Mouse (Mus musculus): ENCODE measurements at regions not wholly inside any gene's neighbourhood (a gene's known extent, or its start where the extent isn't known, plus 50 kb on each side); places are given as distances from the start of the nearest gene placed in this dataset.

- no peak overlapping the region for H3K4me2 ChIP-seq
- peaks cover 12% of the 10 kb centered on the region for H3K36me3 ChIP-seq (ENCODE audit: control insufficient read depth, insufficient read depth, low read length)
- H3K27me3 ChIP-seq (ENCODE audit: control insufficient read depth, insufficient read depth, low read length) = no peaks in the 10 kb centered on the region
- H3K4me3 ChIP-seq (ENCODE audit: low read depth, low read length) = no peak overlapping the region
- ATAC-seq (replicated peaks; ENCODE audit: insufficient number of reproducible peaks, low FRiP score, low TSS enrichment) = no peak
- peaks cover 3% of the 10 kb centered on the region; the same call in 1 of the 2 replicates for H3K4me1 ChIP-seq (ENCODE audit: control insufficient read depth, insufficient read depth, low read length)
- H3K27ac ChIP-seq (ENCODE audit: low read depth, low read length) = no peak overlapping the region
- H3K9me3 ChIP-seq (replicated peaks; ENCODE audit: control insufficient read depth, low read length) = 0 out of 2 replicates have a peak, but pooled peaks cover 5% of the 10 kb centered on the region
- WGBS (ENCODE audit: insufficient replicate concordance) = 93% methylated on average over 10 of the region's 10 CpGs
- no peak overlapping the region for H3K9ac ChIP-seq (ENCODE audit: low read depth, low read length)
Measured at GRCm38 (mm10) chr17:47230715-47231114, 138.0 kb upstream of the Mrps10 start.

GRCm38 (mm10) chr17:47226391-47226790 lies 142.3 kb upstream of the Mrps10 start:
- 82% methylated on average over 11 of the region's 11 CpGs for WGBS (ENCODE audit: insufficient replicate concordance)
- Histone ChIP-seq H3K36me3 (ENCODE audit: control insufficient read depth, insufficient read depth, low read length) (peaks cover 11% of the 10 kb centered on the region), H3K4me3 (ENCODE audit: low read depth, low read length) (no peak overlapping the region), H3K27me3 (ENCODE audit: control insufficient read depth, insufficient read depth, low read length) (no peaks in the 10 kb centered on the region), H3K9ac (ENCODE audit: low read depth, low read length) (no peak overlapping the region), H3K9me3 (replicated peaks; ENCODE audit: control insufficient read depth, low read length) (0 out of 2 replicates have a peak, but pooled peaks cover 5% of the 10 kb centered on the region), H3K4me1 (ENCODE audit: control insufficient read depth, insufficient read depth, low read length) (peaks cover 7% of the 10 kb centered on the region; the same call in 1 of the 2 replicates), H3K27ac (ENCODE audit: low read depth, low read length) (no peak overlapping the region), H3K4me2 (no peak overlapping the region)
- no peak for ATAC-seq (replicated peaks; ENCODE audit: insufficient number of reproducible peaks, low FRiP score, low TSS enrichment)

- 64% methylated on average over 18 of the region's 18 CpGs for WGBS (ENCODE audit: insufficient replicate concordance)
- H3K36me3 ChIP-seq (ENCODE audit: control insufficient read depth, insufficient read depth, low read length) = peaks cover 4% of the 10 kb centered on the region
- H3K9me3 ChIP-seq (replicated peaks; ENCODE audit: control insufficient read depth, low read length) = 0 out of 2 replicates have a peak, but pooled peaks cover 5% of the 10 kb centered on the region
- H3K4me1 ChIP-seq (ENCODE audit: control insufficient read depth, insufficient read depth, low read length) = peaks cover 7% of the 10 kb centered on the region; the same call in 1 of the 2 replicates
- H3K4me3 ChIP-seq (ENCODE audit: low read depth, low read length) = no peak overlapping the region
- H3K27ac ChIP-seq (ENCODE audit: low read depth, low read length) = no peak overlapping the region
- H3K27me3 ChIP-seq (ENCODE audit: control insufficient read depth, insufficient read depth, low read length) = no peaks in the 10 kb centered on the region
- no peak for ATAC-seq (replicated peaks; ENCODE audit: insufficient number of reproducible peaks, low FRiP score, low TSS enrichment)
- no peak overlapping the region for H3K4me2 ChIP-seq
- no peak overlapping the region for H3K9ac ChIP-seq (ENCODE audit: low read depth, low read length)
Measured at GRCm38 (mm10) chr17:47225306-47226269, 143.1 kb upstream of the Mrps10 start.

- ATAC-seq (replicated peaks; ENCODE audit: insufficient number of reproducible peaks, low FRiP score, low TSS enrichment) = no peak
- Histone ChIP-seq H3K36me3 (ENCODE audit: control insufficient read depth, insufficient read depth, low read length) (no peaks in the 10 kb centered on the region), H3K9me3 (replicated peaks; ENCODE audit: control insufficient read depth, low read length) (no peaks in the 10 kb centered on the region), H3K27me3 (ENCODE audit: control insufficient read depth, insufficient read depth, low read length) (no peaks in the 10 kb centered on the region), H3K4me3 (ENCODE audit: low read depth, low read length) (no peak overlapping the region), H3K27ac (ENCODE audit: low read depth, low read length) (no peak overlapping the region), H3K9ac (ENCODE audit: low read depth, low read length) (no peak overlapping the region), H3K4me1 (ENCODE audit: control insufficient read depth, insufficient read depth, low read length) (peaks cover 7% of the 10 kb centered on the region; the same call in 1 of the 2 replicates), H3K4me2 (no peak overlapping the region)
- 88% methylated on average over 14 of the region's 14 CpGs for WGBS (ENCODE audit: insufficient replicate concordance)
Measured at GRCm38 (mm10) chr17:47221068-47221796, 147.5 kb upstream of the Mrps10 start.

- Histone ChIP-seq H3K4me1 (ENCODE audit: control insufficient read depth, insufficient read depth, low read length) (no peaks in the 10 kb centered on the region), H3K9me3 (replicated peaks; ENCODE audit: control insufficient read depth, low read length) (no peaks in the 10 kb centered on the region), H3K27me3 (ENCODE audit: control insufficient read depth, insufficient read depth, low read length) (no peaks in the 10 kb centered on the region), H3K9ac (ENCODE audit: low read depth, low read length) (no peak overlapping the region), H3K4me2 (no peak overlapping the region), H3K4me3 (ENCODE audit: low read depth, low read length) (no peak overlapping the region), H3K27ac (ENCODE audit: low read depth, low read length) (no peak overlapping the region), H3K36me3 (ENCODE audit: control insufficient read depth, insufficient read depth, low read length) (no peaks in the 10 kb centered on the region)
- WGBS (ENCODE audit: insufficient replicate concordance) = 78% methylated on average over 2 of the region's 2 CpGs
- no peak for ATAC-seq (replicated peaks; ENCODE audit: insufficient number of reproducible peaks, low FRiP score, low TSS enrichment)
Measured at GRCm38 (mm10) chr17:47219846-47220245, 148.8 kb upstream of the Mrps10 start.

- no peak overlapping the region for H3K27ac ChIP-seq (ENCODE audit: low read depth, low read length)
- H3K4me1 ChIP-seq (ENCODE audit: control insufficient read depth, insufficient read depth, low read length) = no peaks in the 10 kb centered on the region
- whole genome bisulfite sequencing (ENCODE audit: insufficient replicate concordance) = 88% methylated on average over 3 of the region's 3 CpGs
- no peaks in the 10 kb centered on the region for H3K9me3 ChIP-seq (replicated peaks; ENCODE audit: control insufficient read depth, low read length)
- no peak for ATAC-seq (replicated peaks; ENCODE audit: insufficient number of reproducible peaks, low FRiP score, low TSS enrichment)
- H3K9ac ChIP-seq (ENCODE audit: low read depth, low read length) = no peak overlapping the region
- no peaks in the 10 kb centered on the region for H3K36me3 ChIP-seq (ENCODE audit: control insufficient read depth, insufficient read depth, low read length)
- no peak overlapping the region for H3K4me3 ChIP-seq (ENCODE audit: low read depth, low read length)
- no peak overlapping the region for H3K4me2 ChIP-seq
- H3K27me3 ChIP-seq (ENCODE audit: control insufficient read depth, insufficient read depth, low read length) = no peaks in the 10 kb centered on the region
Measured at GRCm38 (mm10) chr17:47216490-47216889, 152.2 kb upstream of the Mrps10 start.

GRCm38 (mm10) chr17:47215841-47216240 lies 152.8 kb upstream of the Mrps10 start:
- Histone ChIP-seq H3K4me2 (no peak overlapping the region), H3K36me3 (ENCODE audit: control insufficient read depth, insufficient read depth, low read length) (no peaks in the 10 kb centered on the region), H3K9ac (ENCODE audit: low read depth, low read length) (no peak overlapping the region), H3K4me3 (ENCODE audit: low read depth, low read length) (no peak overlapping the region), H3K4me1 (ENCODE audit: control insufficient read depth, insufficient read depth, low read length) (no peaks in the 10 kb centered on the region), H3K27me3 (ENCODE audit: control insufficient read depth, insufficient read depth, low read length) (no peaks in the 10 kb centered on the region), H3K9me3 (replicated peaks; ENCODE audit: control insufficient read depth, low read length) (no peaks in the 10 kb centered on the region), H3K27ac (ENCODE audit: low read depth, low read length) (no peak overlapping the region)
- no peak for ATAC-seq (replicated peaks; ENCODE audit: insufficient number of reproducible peaks, low FRiP score, low TSS enrichment)
- 89% methylated on average over 2 of the region's 2 CpGs for WGBS (ENCODE audit: insufficient replicate concordance)

GRCm38 (mm10) chr17:47214111-47214510 lies 154.6 kb upstream of the Mrps10 start:
- Histone ChIP-seq H3K4me3 (ENCODE audit: low read depth, low read length) (no peak overlapping the region), H3K9me3 (replicated peaks; ENCODE audit: control insufficient read depth, low read length) (no peaks in the 10 kb centered on the region), H3K27ac (ENCODE audit: low read depth, low read length) (no peak overlapping the region), H3K36me3 (ENCODE audit: control insufficient read depth, insufficient read depth, low read length) (no peaks in the 10 kb centered on the region), H3K4me2 (no peak overlapping the region), H3K4me1 (ENCODE audit: control insufficient read depth, insufficient read depth, low read length) (no peaks in the 10 kb centered on the region), H3K9ac (ENCODE audit: low read depth, low read length) (no peak overlapping the region), H3K27me3 (ENCODE audit: control insufficient read depth, insufficient read depth, low read length) (no peaks in the 10 kb centered on the region)
- WGBS (ENCODE audit: insufficient replicate concordance) = 85% methylated on average over 8 of the region's 8 CpGs
- no peak for ATAC-seq (replicated peaks; ENCODE audit: insufficient number of reproducible peaks, low FRiP score, low TSS enrichment)

Data from heart, embryonic 11.5 days (tissue).